Mouse (Mus musculus): Measurements from ENCODE around the gene Gstk1. TPM values are rescaled to one million over a fixed set of nuclear protein-coding genes. Genes with fewer than 3 reads are reported as not detected.
A peak's percentile ranks its signal among the peaks of the same experiment; 100 is the strongest.

Gstk1 gene
- polyA plus RNA-seq (2017; shearing (Covaris generic)) = 1 to 10 TPM; 4.9 to 7.9 TPM

GRCm38 (mm10) chr6:42245711-42246353 is at the start of gene Gstk1:
Gene Gstk1, plus strand, starts transcription at chr6:42245935.
- ATAC-seq = peak; percentile 99

GRCm38 (mm10) chr6:42197710-42198109 is 48.0 kb upstream of the Gstk1 start:
- peak; percentile 51 for ATAC-seq

GRCm38 (mm10) chr6:42199498-42199897 is 46.2 kb upstream of the Gstk1 start:
- ATAC-seq = no peak

- ATAC-seq = no peak
These were observed 30.7 kb upstream of the Gstk1 start, which contains the start of gene Tas2r144 for GRCm38 (mm10) chr6:42215028-42215427. Gene Tas2r144, plus strand, starts transcription at chr6:42215328.

- ATAC-seq = no peak
These were observed 23.4 kb upstream of the Gstk1 start for GRCm38 (mm10) chr6:42222286-42222685.

- ATAC-seq = no peak
These were observed 20.7 kb upstream of the Gstk1 start for GRCm38 (mm10) chr6:42225046-42225445.

- ATAC-seq = peak; percentile 92
These were observed 18.3 kb upstream of the Gstk1 start for GRCm38 (mm10) chr6:42227240-42228101.

- no peak for ATAC-seq
These were observed 16.1 kb upstream of the Gstk1 start for GRCm38 (mm10) chr6:42229610-42230009.

- no peak for ATAC-seq
These were observed 14.5 kb upstream of the Gstk1 start for GRCm38 (mm10) chr6:42231191-42231590.

GRCm38 (mm10) chr6:42237276-42237805 is 8.4 kb upstream of the Gstk1 start:
- ATAC-seq = no peak

GRCm38 (mm10) chr6:42241311-42242045 is 4.3 kb upstream of the Gstk1 start:
- ATAC-seq = no peak

GRCm38 (mm10) chr6:42247173-42247572 is 1.4 kb downstream of the Gstk1 start:
- ATAC-seq = no peak

- ATAC-seq = no peak
These were observed 2.2 kb downstream of the Gstk1 start for GRCm38 (mm10) chr6:42247981-42248380.

GRCm38 (mm10) chr6:42251791-42252190 is 6.1 kb downstream of the Gstk1 start:
- no peak for ATAC-seq

GRCm38 (mm10) chr6:42253103-42253502 is 7.4 kb downstream of the Gstk1 start:
- no peak for ATAC-seq

- ATAC-seq = peak; percentile 97
These were observed 11.6 kb downstream of the Gstk1 start for GRCm38 (mm10) chr6:42257303-42257863.

- ATAC-seq = no peak
These were observed 14.7 kb downstream of the Gstk1 start for GRCm38 (mm10) chr6:42260430-42260829.

- no peak for ATAC-seq
These were observed 15.9 kb downstream of the Gstk1 start, which contains the start of gene Tmem139 for GRCm38 (mm10) chr6:42261524-42262170. Gene Tmem139, plus strand, starts transcription at chr6:42261970.

GRCm38 (mm10) chr6:42264626-42265312 is 19.0 kb downstream of the Gstk1 start, which contains the start of gene Casp2:
Gene Casp2, plus strand, starts transcription at chr6:42264985.
- ATAC-seq = peak; percentile 90

- ATAC-seq = peak; percentile 46
These were observed 19.9 kb downstream of the Gstk1 start for GRCm38 (mm10) chr6:42265391-42266330.
